Mouse (Mus musculus): Measurements from ENCODE around the gene Pygo1. TPM values are rescaled to one million over a fixed set of nuclear protein-coding genes. Genes with fewer than 3 reads are reported as not detected.
A peak's percentile ranks its signal among the peaks of the same experiment; 100 is the strongest.

Pygo1 gene
- total RNA-seq (2012; rRNA removed) = not detected in 2 replicates
- total RNA-seq (2014; rRNA removed) = not detected in 2 replicates
- not detected in 2 replicates for polyA plus RNA-seq (2012; ENCODE audit: insufficient read length, low read depth)

GRCm38 (mm10) chr9:72925021-72925934 lies at the start of gene Pygo1:
Gene Pygo1 (plus strand): TSS chr9:72925645.
- in situ Hi-C loops (cut with MboI; ENCODE audit: low pct_ligation_motif_present, low pct_unique_long_range_greater_than_20kb, low sequenced_read_pairs) = no loop called here
- no peak within 1 kb of the TSS for H3K9ac ChIP-seq (ENCODE audit: insufficient read depth, low read depth)

GRCm38 (mm10) chr9:72875878-72876277 lies 49.6 kb upstream of the Pygo1 start:
- DNase-seq (ENCODE audit: extremely low read depth) = no peak

More at GRCm38 (mm10) chr9:72925021-72925934, at the start of gene Pygo1:
- Histone ChIP-seq H3K4me2 (ENCODE audit: insufficient read depth, low read depth, poor library complexity, severe bottlenecking) (no peak within 1 kb of the TSS), H3K4me1 (ENCODE audit: control insufficient read depth in 1 of 2, insufficient read depth in 2 of 2) (no peaks in the 10 kb centered on the region), H3K4me3 (replicated peaks in 1 of 3; ENCODE audit: low read depth in 2 of 3, low read length in 2 of 3, poor library complexity in 1 of 3) (no peak within 1 kb of the TSS), H3K36me3 (replicated peaks in 1 of 2; ENCODE audit: control insufficient read depth in 1 of 2, insufficient read depth in 1 of 2, low read length in 1 of 2) (no peaks in the 10 kb centered on the region), H3K27ac (ENCODE audit: insufficient read depth, low read depth) (no peak within 1 kb of the TSS), H3K27me3 (replicated peaks) (peaks cover 5% of the 10 kb centered on the region), H3K79me2 (replicated peaks; ENCODE audit: control insufficient read depth, extremely low read depth, insufficient read depth, poor library complexity, severe bottlenecking) (no peaks in the 10 kb centered on the region), H3K9me3 (replicated peaks; ENCODE audit: low read length) (peaks cover 22% of the 10 kb centered on the region)
- TF ChIP-seq UBTF (IDR thresholded peaks at IDR 0.05; ENCODE audit: low read depth, low read length) = no peak
- no peak for TF ChIP-seq RAD21 (IDR thresholded peaks at IDR 0.05; ENCODE audit: low read depth, low read length)
- no peak for TF ChIP-seq SIN3A (IDR thresholded peaks at IDR 0.05; ENCODE audit: low read length)
- TF ChIP-seq ZKSCAN1 (IDR thresholded peaks at IDR 0.05; ENCODE audit: borderline replicate concordance, low read depth, low read length) = no peak
- no peak for TF ChIP-seq BHLHE40 (IDR thresholded peaks at IDR 0.05; ENCODE audit: low read depth, low read length)
- TF ChIP-seq USF1 (IDR thresholded peaks at IDR 0.05; ENCODE audit: low read depth, low read length) = no peak
- no peak for TF ChIP-seq POLR2A (IDR thresholded peaks at IDR 0.05; ENCODE audit: low read depth, low read length)
- no peak for TF ChIP-seq JUND (conservative IDR thresholded peaks at IDR 0.05; ENCODE audit: low read depth, low read length)
- no peak for TF ChIP-seq CHD1 (IDR thresholded peaks at IDR 0.05; ENCODE audit: low read depth, low read length)
- TF ChIP-seq IRF4 (IDR thresholded peaks at IDR 0.05; ENCODE audit: low read depth, low read length) = no peak
- TF ChIP-seq TCF12 (IDR thresholded peaks at IDR 0.05; ENCODE audit: low read depth, low read length) = no peak
- no peak for TF ChIP-seq E2F4 (IDR thresholded peaks at IDR 0.05; ENCODE audit: insufficient replicate concordance, low read depth, low read length)
- no peak for TF ChIP-seq KAT2A (IDR thresholded peaks at IDR 0.05; ENCODE audit: insufficient replicate concordance, low read length)
- no peak for DNase-seq (ENCODE audit: extremely low read depth)
- dilution Hi-C loops (cut with MboI; ENCODE audit: extremely low pct_ligation_motif_present, extremely low pct_unique_long_range_greater_than_20kb, low sequenced_read_pairs) = no loop called here

More at GRCm38 (mm10) chr9:72875878-72876277, 49.6 kb upstream of the Pygo1 start:
- Histone ChIP-seq H3K9me3 (replicated peaks; ENCODE audit: low read length) (no peaks in the 10 kb centered on the region), H3K9ac (ENCODE audit: insufficient read depth, low read depth) (no peak overlapping the region), H3K4me1 (ENCODE audit: control insufficient read depth in 1 of 2, insufficient read depth in 2 of 2) (peaks cover 0 to 5% of the 10 kb centered on the region in 2 experiments; a peak in 2 of 4 replicates), H3K27me3 (replicated peaks) (no peaks in the 10 kb centered on the region), H3K79me2 (replicated peaks; ENCODE audit: control insufficient read depth, extremely low read depth, insufficient read depth, poor library complexity, severe bottlenecking) (no peaks in the 10 kb centered on the region), H3K27ac (ENCODE audit: insufficient read depth, low read depth) (no peak overlapping the region), H3K36me3 (replicated peaks in 1 of 2; ENCODE audit: control insufficient read depth in 1 of 2, insufficient read depth in 1 of 2, low read length in 1 of 2) (no peaks in the 10 kb centered on the region), H3K4me3 (replicated peaks in 1 of 3; ENCODE audit: low read depth in 2 of 3, low read length in 2 of 3, poor library complexity in 1 of 3) (no peak overlapping the region), H3K4me2 (ENCODE audit: insufficient read depth, low read depth, poor library complexity, severe bottlenecking) (no peak overlapping the region)
- no peak for TF ChIP-seq ETS1 (conservative IDR thresholded peaks at IDR 0.05; ENCODE audit: low read depth, low read length)
- TF ChIP-seq JUN (IDR thresholded peaks at IDR 0.05; ENCODE audit: insufficient read depth, low read depth, low read length) = no peak
- peak; percentile 25 to 51; a peak in 3 of 4 replicates for TF ChIP-seq CTCF (conservative IDR thresholded peaks at IDR 0.05 in 1 of 2, IDR thresholded peaks at IDR 0.05 in 1 of 2; ENCODE audit: low read depth in 2 of 2, low read length in 2 of 2)
- peak; percentile 13 for TF ChIP-seq SMC3 (IDR thresholded peaks at IDR 0.05; ENCODE audit: low read depth, low read length)
- TF ChIP-seq RAD21 (IDR thresholded peaks at IDR 0.05; ENCODE audit: low read depth, low read length) = peak; percentile 6
- dilution Hi-C loops (cut with MboI; ENCODE audit: extremely low pct_ligation_motif_present, extremely low pct_unique_long_range_greater_than_20kb, low sequenced_read_pairs) = no loop called here
- in situ Hi-C loops (cut with MboI; ENCODE audit: low pct_ligation_motif_present, low pct_unique_long_range_greater_than_20kb, low sequenced_read_pairs) = no loop called here
